Mouse (Mus musculus) erythroid progenitor cell, adult 5-6 weeks (primary cell): Measurements from ENCODE around the gene Tmem63b. TPM values are rescaled to one million over a fixed set of nuclear protein-coding genes. Genes with fewer than 3 reads are reported as not detected.
"Not testable (repeated sequence)": the region's sequence is repeated elsewhere in the genome, so short reads cannot be mapped to it uniquely, and the experiment has no call there.

Experiments used
- ATAC-seq: replicated peaks from 2 replicates; pipeline ENCODE4 v1.8.0; 2016; ENCODE audit warnings: moderate number of reproducible peaks, mild to moderate bottlenecking, moderate TSS enrichment, inconsistent platforms; ENCODE audit not compliant: poor library complexity, low FRiP score, severe bottlenecking
- total RNA-seq, 2 experiments: library from RNA; stranded (forward) in 1 of 2; stranded (reverse) in 1 of 2; fragments of 150-400 nt in 1 of 2; fragments of 186-747, 209-891 nt in 1 of 2; gene quantifications; 2 replicates each; pipeline versions ENCODE4 v1.2.3 to v1.2.4; 2015 to 2017; ENCODE audit warnings: low replicate concordance in 2 of 2

The Tmem63b gene
- total RNA-seq, 2 experiments from 2014 or later = 3.8 to 11.6 TPM

DNA sequence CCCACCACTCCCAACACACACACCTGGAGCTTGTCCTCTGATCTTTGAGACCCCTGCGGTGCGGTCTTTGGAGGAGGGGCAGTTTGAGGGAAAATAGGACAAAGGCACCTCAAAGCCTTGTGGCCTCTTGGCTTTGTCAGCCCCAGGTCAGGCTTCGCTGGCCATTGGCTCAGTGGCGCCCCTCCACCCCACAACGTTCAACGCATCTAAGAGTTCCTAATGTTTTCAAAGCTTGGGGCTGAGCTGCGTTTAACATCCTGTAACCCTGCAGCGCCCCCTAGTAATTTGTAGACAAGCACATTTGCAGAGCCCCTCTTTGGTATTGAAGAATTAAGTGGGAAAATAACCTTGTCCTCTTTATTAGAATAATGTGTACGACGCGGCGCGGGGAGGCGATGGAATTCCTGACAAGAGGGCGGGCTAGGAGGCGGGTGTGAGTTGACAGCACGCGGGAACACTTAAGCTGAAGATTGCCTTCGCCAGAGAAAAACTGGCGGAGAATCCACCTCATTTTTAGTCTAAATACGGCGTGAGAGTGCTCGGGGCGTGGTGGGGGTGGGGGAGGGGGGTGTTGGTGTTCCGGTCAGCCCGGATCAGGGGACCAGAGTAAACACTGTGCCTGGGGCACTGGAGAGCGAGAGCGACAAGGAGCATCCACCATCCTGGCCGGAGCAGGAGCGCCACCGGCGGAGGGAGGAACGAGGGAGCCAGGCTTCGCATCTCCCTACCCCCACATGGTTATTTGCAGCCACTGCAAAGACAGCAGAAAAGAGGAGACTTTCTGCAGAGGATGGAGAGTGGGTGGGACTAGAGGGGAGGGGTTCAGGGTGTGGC, 56.6 kb downstream of the Tmem63b start:
- no peak for ATAC-seq

DNA sequence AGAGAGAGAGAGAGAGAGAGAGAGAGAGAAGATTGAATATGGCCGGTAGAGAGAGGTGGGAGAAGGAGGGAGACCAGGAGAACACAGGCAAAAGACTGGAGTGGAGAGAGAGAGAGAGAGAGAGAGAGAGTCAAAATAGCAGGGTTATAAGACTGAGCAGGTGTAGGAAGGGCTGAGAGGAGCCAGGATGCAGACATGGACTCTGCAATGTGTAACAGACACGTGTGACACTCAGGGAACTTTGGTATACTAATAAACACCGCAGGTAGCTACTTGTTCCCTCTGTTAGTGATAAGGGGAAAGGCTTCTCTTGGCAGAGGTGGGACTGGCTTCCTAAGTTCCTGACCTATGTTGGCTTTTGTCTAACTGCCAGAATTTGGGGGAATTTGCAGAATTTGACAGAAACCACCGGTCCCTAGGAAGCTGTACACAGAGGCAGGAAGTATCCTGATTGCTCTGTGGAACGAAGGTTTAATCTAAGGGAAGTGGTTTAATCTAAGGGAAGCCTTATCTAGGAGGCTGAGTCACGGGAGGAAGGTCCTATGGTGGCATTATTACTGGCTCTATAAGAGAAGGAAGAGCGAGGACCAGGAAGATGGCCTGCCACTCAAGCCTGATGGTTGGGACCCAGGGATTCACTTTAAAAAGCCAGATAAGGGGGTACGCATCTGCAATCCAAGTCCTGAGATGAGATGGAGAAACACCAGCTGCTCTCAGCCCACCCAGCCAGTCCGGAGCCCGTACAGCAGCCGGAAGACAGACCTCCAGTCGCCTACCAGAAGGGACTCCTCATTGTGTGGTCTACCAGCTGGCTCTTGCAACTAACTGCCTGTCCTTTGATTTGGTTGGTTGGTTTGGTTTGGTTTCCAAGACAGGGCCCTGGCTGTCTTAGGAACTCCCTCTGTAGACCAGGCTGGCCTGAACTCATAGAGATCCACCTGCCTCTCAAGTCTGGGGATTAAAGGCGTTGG, 57.5 kb downstream of the Tmem63b start:
- ATAC-seq = no peak

DNA sequence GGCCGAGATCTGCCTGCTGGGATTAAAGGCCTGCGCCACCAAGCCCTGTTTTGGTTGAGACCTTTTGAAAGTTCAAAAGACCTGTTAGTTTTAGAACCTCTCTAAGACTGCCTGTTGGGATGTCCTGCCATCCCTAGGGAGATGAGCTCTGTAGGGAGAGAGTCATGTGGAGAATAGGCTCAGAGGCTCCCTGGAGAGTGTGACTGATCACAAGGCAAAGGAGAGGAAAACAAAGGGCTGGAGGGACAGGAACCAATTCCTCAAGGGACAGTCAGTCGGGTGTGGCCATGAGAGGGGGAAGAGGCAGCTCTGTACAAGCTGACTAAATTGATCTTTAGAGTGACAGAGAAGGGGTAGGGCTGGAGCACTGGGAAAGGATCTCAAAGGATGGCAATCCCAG, 58.5 kb downstream of the Tmem63b start:
- no peak for ATAC-seq

DNA sequence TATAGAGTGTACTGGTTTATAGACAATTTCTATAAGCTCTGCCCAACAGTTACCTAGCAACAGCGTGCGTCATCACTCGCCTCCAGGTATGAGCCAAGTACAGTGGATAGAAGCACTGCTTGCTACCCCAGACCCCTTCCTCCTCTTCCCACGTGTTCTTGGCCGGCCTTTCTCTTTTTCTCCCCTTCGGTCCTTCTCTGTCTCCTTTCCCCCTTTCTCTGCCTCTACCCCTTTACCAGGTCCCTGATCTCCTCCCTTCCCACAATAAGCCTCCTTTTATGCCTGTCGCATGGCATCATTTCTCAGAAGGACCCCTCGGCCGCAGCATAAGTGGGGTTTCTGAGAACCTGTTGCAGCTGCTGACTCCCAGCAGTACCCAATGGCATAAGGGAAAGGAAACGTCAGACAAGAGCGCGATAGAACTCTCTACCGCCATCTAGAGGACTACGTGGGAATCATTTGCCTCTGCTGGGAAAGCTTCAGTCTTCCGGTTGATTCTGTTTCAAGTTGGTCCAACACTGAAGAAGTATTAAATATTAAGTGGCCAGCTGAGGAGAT, 60.0 kb downstream of the Tmem63b start:
- peak; percentile 76 for ATAC-seq

DNA sequence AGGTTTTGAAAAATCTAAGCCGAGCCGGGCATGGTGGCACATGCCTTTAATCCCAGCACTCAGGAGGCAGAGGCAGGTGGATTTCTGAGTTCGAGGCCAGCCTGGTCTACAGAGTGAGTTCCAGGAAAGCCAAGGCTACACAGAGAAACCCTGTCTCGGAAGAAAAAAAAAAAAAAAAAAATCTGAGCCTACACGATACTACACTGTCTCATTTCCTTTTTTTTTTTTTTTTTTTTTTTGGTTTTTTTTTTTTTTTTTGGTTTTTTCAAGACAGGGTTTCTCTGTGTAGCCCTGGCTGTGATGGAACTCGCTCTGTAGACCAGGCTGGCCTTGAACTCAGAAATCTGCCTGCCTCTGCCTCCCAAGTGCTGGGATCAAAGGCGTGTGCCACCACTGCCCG, 63.3 kb downstream of the Tmem63b start:
- not testable (repeated sequence) for ATAC-seq

- ATAC-seq = no peak
These were observed 67.1 kb downstream of the Tmem63b start for GRCm38 (mm10) chr17:45619386-45620256.

- no peak for ATAC-seq
These were observed 67.7 kb downstream of the Tmem63b start for GRCm38 (mm10) chr17:45618941-45619385.

GRCm38 (mm10) chr17:45617655-45618054, 69.0 kb downstream of the Tmem63b start:
- no peak for ATAC-seq

DNA sequence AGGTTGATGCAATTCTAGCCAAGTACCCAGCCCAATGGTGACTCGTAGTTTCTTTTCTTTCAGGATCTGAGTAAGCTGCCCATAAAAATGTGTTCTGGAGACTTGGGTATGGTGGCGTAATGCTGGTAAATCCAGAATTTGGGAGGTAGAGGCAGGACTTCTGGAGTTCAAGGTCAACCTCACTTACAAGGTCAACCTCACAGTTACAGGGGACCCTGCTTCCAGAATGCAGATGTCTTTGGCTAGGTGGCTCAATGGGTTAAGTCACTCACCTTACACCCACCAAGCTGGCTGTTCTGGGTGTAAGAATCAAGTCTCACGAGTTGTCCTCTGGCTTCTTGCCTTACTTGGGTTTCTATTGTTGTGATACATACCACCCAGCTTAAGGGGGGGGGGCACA, 70.0 kb downstream of the Tmem63b start:
- no peak for ATAC-seq

DNA sequence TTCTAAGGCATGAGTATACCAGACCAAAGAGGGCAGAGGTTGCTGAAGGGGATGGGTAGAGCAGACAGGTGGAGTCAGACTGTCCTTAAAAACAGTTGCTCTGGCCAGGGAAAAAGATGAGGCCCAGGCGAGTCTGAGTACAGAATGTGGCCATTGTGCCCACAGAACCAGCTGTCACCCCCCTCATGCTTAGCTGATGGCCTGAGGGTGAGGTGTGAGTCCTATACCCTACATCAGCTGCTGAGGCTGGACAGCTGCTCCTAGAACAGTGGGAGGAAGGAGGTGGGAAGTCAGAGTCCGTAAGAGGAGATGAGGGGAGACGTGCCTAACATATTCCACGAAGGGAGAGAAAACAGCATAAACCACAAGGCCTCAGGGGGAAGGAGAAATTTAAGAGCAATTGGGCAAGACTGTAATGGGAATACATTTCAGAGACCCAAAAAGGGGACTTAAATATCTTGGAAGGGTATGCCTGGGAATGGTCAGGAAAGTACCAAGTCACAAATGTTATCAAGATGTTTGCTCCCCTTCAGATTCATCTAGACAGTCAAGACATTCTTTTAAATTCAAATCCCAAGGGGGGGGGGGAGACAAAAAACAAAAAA, 70.6 kb downstream of the Tmem63b start:
- ATAC-seq = no peak

- no peak for ATAC-seq
These were observed 73.8 kb downstream of the Tmem63b start for GRCm38 (mm10) chr17:45612921-45613320.

GRCm38 (mm10) chr17:45612008-45612407, 74.7 kb downstream of the Tmem63b start:
- no peak for ATAC-seq

Other genes with a start within 250 kb of the Tmem63b start
- gene Spats1, start 211.5 kb downstream of the Tmem63b start, total RNA-seq (2015; ENCODE audit: low replicate concordance) = not detected in 2 replicates
- gene Spats1, start 211.5 kb downstream of the Tmem63b start, total RNA-seq (2017; ENCODE audit: low replicate concordance) = not detected in 2 replicates
- gene Aars2, start 180.1 kb downstream of the Tmem63b start, total RNA-seq (2015; ENCODE audit: low replicate concordance) = 0.42 and 1.1 TPM in 2 replicates
- gene Aars2, start 180.1 kb downstream of the Tmem63b start, total RNA-seq (2017; ENCODE audit: low replicate concordance) = 0.76 and 0.77 TPM in 2 replicates
- gene Tcte1, start 163.5 kb downstream of the Tmem63b start, total RNA-seq (2015; ENCODE audit: low replicate concordance) = not detected in 2 replicates
- not detected in 2 replicates for gene Tcte1, start 163.5 kb downstream of the Tmem63b start, total RNA-seq (2017; ENCODE audit: low replicate concordance)
- gene Tmem151b, start 137.2 kb downstream of the Tmem63b start, total RNA-seq (2015; ENCODE audit: low replicate concordance) = not detected in 2 replicates
- not detected in 2 replicates for gene Tmem151b, start 137.2 kb downstream of the Tmem63b start, total RNA-seq (2017; ENCODE audit: low replicate concordance)
- gene Nfkbie, start 131.2 kb downstream of the Tmem63b start, total RNA-seq (2015; ENCODE audit: low replicate concordance) = 2.1 and 2.9 TPM in 2 replicates
- gene Nfkbie, start 131.2 kb downstream of the Tmem63b start, total RNA-seq (2017; ENCODE audit: low replicate concordance) = 1.7 and 3.6 TPM in 2 replicates
- 15.5 and 18.4 TPM in 2 replicates for gene Slc35b2, start 123.0 kb downstream of the Tmem63b start, total RNA-seq (2015; ENCODE audit: low replicate concordance)
- gene Slc35b2, start 123.0 kb downstream of the Tmem63b start, total RNA-seq (2017; ENCODE audit: low replicate concordance) = 10.3 and 14.0 TPM in 2 replicates
- 200 and 204 TPM in 2 replicates for gene Hsp90ab1, start 113.6 kb downstream of the Tmem63b start, total RNA-seq (2015; ENCODE audit: low replicate concordance)
- gene Hsp90ab1, start 113.6 kb downstream of the Tmem63b start, total RNA-seq (2017; ENCODE audit: low replicate concordance) = 235 and 237 TPM in 2 replicates
- gene Slc29a1, start 87.3 kb downstream of the Tmem63b start, total RNA-seq (2015; ENCODE audit: low replicate concordance) = 101 and 133 TPM in 2 replicates
- 108 and 151 TPM in 2 replicates for gene Slc29a1, start 87.3 kb downstream of the Tmem63b start, total RNA-seq (2017; ENCODE audit: low replicate concordance)
- gene Mymx, start 84.8 kb downstream of the Tmem63b start, total RNA-seq (2015; ENCODE audit: low replicate concordance) = not detected in 2 replicates
- not detected in 2 replicates for gene Mymx, start 84.8 kb downstream of the Tmem63b start, total RNA-seq (2017; ENCODE audit: low replicate concordance)
- 1.1 TPM in 1 of 2 replicates, not detected in the other for gene Capn11, start 27.6 kb downstream of the Tmem63b start, total RNA-seq (2015; ENCODE audit: low replicate concordance)
- gene Capn11, start 27.6 kb downstream of the Tmem63b start, total RNA-seq (2017; ENCODE audit: low replicate concordance) = 0.23 and 0.26 TPM in 2 replicates
- gene Mrpl14, start 583 bp downstream of the Tmem63b start, total RNA-seq (2015; ENCODE audit: low replicate concordance) = 28.8 and 39.8 TPM in 2 replicates
- gene Mrpl14, start 583 bp downstream of the Tmem63b start, total RNA-seq (2017; ENCODE audit: low replicate concordance) = 8.5 and 8.7 TPM in 2 replicates
- gene 1600014C23Rik, start 46.9 kb upstream of the Tmem63b start, total RNA-seq (2015; ENCODE audit: low replicate concordance) = not detected in 2 replicates
- not detected in 2 replicates for gene 1600014C23Rik, start 46.9 kb upstream of the Tmem63b start, total RNA-seq (2017; ENCODE audit: low replicate concordance)